Mouse (Mus musculus) spleen, adult 12 weeks (tissue): ENCODE data around the gene Ndufs4.
A peak's percentile ranks its signal among the peaks of the same experiment; 100 is the strongest.

ENCODE experiments used
- DNase-seq: peaks from one replicate; pipeline ENCODE4 v3.0.0; 2022; ENCODE audit warnings: low spot score

Ndufs4 gene

DNA sequence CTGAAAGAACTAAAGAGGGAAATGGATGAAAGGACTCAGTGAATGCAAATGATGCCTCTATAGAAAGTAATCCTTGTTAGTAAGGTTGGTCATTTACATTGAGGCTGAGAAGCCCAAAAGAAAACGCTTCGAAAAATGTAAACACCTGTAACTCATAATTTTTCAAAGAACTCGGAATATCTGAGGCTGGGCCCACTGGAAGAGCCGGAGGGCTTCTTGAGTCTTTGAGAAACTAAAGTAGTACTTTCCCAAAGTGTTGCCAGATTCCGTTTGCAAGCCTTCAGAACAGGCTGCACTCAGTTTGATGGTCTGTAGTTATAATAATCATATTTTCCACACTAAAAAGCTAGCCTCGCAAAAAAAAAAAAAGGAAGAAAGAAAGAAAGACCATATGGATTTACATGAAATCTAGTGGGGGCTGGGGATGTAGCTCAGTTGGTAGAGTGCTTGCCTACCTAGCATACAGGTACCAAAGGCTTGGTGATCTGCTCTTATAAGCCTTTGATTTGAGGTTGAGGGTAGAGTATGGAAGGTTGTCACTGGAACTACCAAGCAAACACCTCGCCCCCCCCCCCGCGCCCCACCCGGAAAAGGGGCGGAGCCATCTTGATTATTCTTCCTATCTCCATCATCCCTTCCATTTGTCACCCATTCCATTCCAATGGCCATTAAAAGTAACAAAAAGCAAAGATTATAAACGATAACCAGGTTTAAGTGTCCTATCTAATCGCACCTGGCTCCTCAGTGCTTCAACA is at the start of gene Ndufs4:
Gene Ndufs4, minus strand, starts transcription at position 48 of the 755 bp plus-strand sequence.
- DNase-seq: no peak

GRCm38 (mm10) chr13:114432491-114432890 is 44.4 kb upstream of the Ndufs4 start:
- DNase-seq: no peak

DNA sequence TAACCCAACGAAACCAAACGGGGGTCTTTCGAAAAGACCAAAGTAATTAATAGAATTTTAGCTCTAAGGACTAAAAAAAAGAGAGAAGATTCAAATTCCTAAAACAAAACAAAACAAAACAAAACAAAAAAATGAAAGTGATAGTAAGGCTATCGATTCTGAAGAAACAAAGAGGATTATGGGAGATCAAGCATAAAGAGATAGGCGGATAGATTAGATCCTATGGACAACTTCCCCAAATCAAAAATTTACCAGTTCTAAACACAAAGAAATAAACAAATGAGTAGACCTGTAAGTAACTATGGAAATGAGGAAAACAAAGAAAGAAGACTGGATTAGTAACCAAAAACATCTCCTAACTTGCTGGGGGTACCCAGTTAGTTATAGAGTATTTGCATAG is 37.2 kb upstream of the Ndufs4 start:
- DNase-seq: no peak

- no peak for DNase-seq
These were observed 32.2 kb upstream of the Ndufs4 start for GRCm38 (mm10) chr13:114420235-114420634.

- no peak for DNase-seq
These were observed 31.3 kb upstream of the Ndufs4 start for GRCm38 (mm10) chr13:114419364-114419763.

DNA sequence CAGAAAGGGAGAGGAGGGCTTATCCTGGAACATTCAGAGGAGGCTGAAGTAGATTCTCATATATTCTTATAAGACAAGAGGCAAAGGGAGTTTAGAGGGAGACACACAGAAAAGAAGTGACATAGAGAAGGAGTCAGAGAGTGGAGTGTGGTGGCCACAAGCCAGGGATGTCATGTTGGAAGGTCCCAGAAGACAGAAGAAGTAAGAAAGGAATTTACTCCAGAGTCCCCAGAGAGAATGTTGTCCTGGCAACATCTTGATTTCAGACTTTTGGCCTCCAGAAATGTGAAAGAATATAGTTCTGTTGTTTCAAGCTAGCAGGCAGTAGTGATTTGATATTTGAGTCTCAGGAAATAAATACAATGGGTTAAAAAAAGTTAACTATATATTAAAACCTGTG is 24.3 kb upstream of the Ndufs4 start:
- no peak for DNase-seq

DNA sequence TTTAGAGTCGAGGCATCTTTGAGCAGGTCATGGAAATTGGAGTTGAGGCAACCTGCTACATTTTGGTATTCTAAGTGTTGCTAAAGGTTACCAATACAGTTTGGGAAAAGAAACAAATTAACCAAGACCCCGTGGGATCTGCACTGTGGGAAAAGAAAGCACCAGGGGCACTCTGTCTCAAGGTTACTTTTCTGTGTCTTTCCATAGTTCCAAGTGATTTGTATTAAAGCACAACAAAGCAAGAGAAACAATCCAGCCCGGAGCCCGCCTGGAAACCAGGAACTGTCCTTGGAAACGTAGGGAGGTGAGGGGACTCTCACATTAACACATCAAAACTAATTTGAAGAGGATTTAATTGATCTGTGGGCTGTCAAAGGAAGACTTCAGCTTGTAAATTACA is 18.8 kb upstream of the Ndufs4 start:
- DNase-seq: no peak

GRCm38 (mm10) chr13:114406424-114406823 is 18.4 kb upstream of the Ndufs4 start:
- no peak for DNase-seq

GRCm38 (mm10) chr13:114405100-114405715 is 17.1 kb upstream of the Ndufs4 start:
- no peak for DNase-seq

DNA sequence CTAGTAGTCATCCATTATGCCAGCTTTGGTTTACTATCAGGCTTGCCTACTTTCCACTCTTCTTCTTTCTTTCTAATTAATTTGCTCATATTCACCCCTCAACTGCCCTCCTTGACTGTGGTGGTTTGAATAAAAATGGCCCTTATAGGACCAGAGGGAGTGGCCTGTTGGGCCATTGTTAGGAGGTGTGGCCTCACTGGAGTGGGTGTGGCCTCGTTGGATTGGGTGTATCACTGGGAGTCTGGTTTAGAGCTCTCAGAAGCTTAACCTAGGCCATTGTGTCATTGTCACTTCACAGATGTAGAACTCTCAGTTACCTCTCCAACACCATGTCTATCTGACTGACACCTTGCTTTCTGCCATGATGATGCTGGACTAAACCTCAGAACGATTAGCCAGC is 10.8 kb upstream of the Ndufs4 start:
- DNase-seq: no peak

GRCm38 (mm10) chr13:114397281-114397680 is 9.2 kb upstream of the Ndufs4 start:
- no peak for DNase-seq

DNA sequence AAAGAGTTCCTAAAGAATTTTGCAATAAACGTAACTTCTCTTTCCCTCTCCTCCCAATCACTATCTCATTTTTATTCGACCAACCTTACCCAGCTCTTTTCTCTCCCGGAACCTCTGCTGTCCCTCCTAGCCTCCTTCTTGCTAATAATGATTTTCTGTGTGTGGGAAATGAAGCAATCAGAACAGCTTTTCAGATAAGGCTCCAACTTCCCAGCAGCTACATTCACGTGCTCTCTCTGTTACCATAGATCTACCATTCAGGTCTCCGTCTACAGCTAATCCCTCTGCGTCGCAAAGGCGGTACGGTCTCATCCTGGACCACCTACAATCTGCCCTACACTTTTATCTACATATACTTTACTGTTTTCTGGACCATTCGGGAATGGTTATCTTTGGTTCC is 8.8 kb upstream of the Ndufs4 start:
- no peak for DNase-seq

DNA sequence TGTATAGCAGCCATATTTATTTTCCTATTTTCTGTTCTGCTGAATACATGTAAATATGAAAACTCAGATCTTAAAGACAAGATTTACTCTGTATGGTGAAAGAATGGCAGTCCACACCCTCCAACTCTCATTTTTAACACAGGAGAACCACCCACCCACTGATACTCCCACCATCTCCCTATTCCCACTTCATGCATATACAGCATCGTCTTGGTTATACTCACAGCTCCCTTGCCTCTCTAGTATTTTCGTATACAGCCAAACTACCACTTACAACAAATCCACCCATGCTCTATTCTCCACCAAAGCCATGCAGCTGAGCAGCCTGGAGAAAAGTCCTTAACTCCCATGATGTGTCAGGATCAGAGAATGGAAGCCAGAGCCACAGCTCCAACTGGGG is 6.7 kb upstream of the Ndufs4 start:
- DNase-seq: no peak

DNA sequence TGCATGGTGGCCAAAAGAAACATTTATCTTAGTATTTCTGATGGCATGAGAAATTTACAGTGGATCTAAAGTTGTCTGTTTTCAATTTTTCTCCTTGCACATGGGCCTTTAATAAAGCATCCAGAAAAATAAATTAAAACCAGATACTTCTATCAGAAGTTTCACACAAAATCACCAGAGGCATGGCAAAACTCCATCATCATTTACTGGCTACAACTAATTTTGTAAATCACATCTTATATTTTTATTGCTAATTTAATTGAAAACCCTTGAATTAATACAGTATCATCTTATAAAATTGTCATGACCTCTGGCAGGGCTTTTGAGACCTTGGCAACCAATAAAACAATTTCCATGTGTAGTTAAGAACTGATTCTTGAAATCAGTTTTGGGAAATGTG is 4.4 kb upstream of the Ndufs4 start:
- DNase-seq: no peak

DNA sequence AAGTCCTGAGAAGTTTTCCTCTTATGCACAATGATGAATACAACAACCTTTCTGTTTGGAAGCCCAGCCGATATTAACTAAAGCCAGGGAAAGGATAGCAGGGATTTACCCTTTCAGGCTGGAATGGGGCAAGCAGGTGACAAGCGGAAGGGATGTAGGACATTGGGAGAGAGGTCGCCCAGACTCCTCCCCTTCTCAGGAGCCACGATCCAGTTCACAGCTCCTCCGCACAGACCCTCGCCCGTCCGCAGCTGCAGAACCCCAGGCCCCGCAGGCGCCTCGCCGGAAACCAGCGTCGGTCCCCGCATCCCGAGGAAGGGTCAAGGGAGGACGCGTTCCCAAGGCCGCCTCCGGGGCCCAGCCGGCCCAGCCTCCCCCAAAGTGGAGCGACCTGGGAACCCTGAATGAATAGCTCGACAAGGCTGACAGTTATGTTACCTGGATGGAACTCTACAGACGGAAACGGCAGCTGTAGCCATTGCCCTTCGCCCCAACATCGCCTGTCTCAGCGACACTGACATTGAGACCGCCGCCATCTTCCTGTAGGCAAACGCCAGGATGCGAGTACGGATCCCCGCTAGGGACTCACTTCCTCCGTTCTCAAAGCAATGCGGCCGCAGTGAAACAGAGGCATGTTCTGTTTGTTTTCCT is 412 bp downstream of the Ndufs4 start:
- DNase-seq: peak; percentile 79

GRCm38 (mm10) chr13:114387074-114387487 is 977 bp downstream of the Ndufs4 start:
- DNase-seq: no peak

DNA sequence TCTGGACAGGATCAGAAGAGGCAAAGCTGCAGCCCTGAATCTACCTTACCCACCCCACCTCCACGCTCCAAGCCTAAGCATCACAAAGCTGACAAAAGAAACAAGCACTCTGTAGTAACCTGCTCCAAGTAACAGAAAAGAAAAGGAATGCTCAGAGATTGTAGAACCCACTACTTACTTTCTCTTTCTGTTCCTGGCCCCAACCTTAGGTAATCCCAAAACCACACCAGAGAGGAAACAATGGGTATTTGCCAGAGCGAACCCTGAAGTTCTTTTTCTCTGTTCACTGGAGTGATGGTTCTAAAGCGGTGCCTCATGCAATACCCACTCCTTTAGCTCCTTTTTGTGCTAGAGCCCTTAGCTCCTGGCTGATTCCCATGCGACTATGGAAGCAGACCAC is 11.5 kb downstream of the Ndufs4 start:
- DNase-seq: no peak

- DNase-seq: no peak
These were observed 26.0 kb downstream of the Ndufs4 start for GRCm38 (mm10) chr13:114362086-114362485.

- DNase-seq: no peak
These were observed 36.6 kb downstream of the Ndufs4 start for GRCm38 (mm10) chr13:114351321-114351946.

DNA sequence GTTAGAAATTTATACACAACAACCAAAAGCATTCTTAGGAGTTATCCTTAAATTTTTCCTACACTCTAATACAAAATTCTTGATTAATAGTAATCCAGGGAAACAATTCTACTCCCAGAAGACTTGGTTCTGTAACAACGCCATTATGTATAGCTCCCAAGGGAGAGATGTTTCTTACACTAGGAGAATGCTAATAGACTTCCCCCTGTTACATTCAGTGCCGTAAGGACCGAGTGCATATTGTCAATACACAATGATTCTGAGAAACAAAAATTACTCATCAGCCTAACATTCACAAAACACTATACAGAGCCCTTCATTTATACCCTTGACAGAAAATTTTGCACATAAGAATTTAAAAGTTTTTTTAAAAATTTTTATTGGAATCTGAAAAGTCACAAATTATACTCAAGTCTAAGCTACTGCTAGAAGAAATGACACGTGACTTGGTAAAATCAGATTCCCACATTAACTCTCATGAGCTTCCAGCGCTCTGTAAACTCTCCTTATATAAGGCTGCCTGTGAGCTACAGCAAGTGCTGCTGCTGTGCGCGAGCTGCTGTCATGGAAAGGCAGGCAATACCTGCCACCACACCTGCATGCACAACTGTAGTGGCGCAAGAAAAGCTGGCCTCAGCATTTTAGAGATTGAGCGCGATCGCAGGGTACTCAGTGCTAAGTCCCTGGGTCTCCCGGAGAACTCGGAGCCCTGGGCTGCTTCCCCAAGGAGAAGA is 42.9 kb downstream of the Ndufs4 start:
- DNase-seq: no peak

DNA sequence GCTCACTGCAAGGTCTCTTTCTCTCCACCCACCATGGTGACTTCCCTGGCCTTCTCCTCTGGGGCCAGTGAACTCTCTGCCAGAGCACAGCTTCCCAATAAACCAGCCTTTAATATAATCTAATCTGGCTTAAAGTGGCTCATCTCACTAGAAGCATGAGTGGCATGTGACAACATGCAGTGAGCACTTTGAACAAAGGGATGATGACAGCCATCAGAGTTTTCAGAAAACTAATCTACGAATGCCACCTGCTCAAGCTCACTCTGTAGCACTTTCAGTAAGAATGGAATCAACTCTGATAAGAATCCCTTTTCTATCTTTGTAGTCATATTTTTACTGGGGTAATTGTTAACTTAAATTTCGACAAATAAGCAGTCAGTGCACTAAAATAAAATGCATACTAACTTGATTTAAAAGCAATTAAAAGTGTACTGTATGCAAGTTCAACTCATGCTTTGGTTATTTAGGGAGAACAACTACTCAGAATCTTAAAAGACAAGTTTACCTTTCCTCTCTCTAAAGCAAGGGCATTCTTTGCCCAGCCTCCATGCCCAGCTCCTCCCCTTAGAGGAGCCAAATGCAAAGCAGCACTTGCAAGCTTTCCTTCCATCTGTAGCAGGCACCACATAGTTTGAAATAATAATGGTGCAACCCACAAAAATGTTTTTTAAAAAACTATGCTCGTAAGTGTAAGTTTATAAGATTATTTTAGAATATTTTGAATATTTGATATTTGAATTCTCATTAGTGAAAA is 43.7 kb downstream of the Ndufs4 start:
- no peak for DNase-seq
